Mouse (Mus musculus): ENCODE results near the gene Il1r1.

Gene Il1r1

GRCm38 (mm10) chr1:40324955-40325702, 100.2 kb downstream of the Il1r1 start:
- DNase-seq, result no peak

- no peak for DNase-seq
Measured at GRCm38 (mm10) chr1:40325711-40326327, 100.9 kb downstream of the Il1r1 start.

- DNase-seq, result no peak
Measured at GRCm38 (mm10) chr1:40327604-40328003, 102.7 kb downstream of the Il1r1 start.

- no peak for DNase-seq
Measured at GRCm38 (mm10) chr1:40329526-40329925, 104.6 kb downstream of the Il1r1 start.

GRCm38 (mm10) chr1:40330181-40330580, 105.3 kb downstream of the Il1r1 start:
- DNase-seq, result no peak

GRCm38 (mm10) chr1:40339346-40339745, 114.5 kb downstream of the Il1r1 start:
- no peak for DNase-seq

GRCm38 (mm10) chr1:40340102-40340501, 115.2 kb downstream of the Il1r1 start:
- DNase-seq, result no peak

- DNase-seq, result no peak
Measured at GRCm38 (mm10) chr1:40352158-40352903, 127.5 kb downstream of the Il1r1 start.

GRCm38 (mm10) chr1:40352904-40353286, 128.0 kb downstream of the Il1r1 start:
- no peak for DNase-seq

- DNase-seq, result no peak
Measured at GRCm38 (mm10) chr1:40354665-40355064, 129.8 kb downstream of the Il1r1 start.

- DNase-seq, result no peak
Measured at GRCm38 (mm10) chr1:40355431-40355843, 130.6 kb downstream of the Il1r1 start.

GRCm38 (mm10) chr1:40355904-40356521, 131.1 kb downstream of the Il1r1 start:
- DNase-seq, result no peak

- no peak for DNase-seq
Measured at GRCm38 (mm10) chr1:40357921-40358320, 133.0 kb downstream of the Il1r1 start.

- no peak for DNase-seq
Measured at GRCm38 (mm10) chr1:40358351-40358750, 133.5 kb downstream of the Il1r1 start.

GRCm38 (mm10) chr1:40358771-40359181, 133.9 kb downstream of the Il1r1 start:
- DNase-seq, result no peak

- no peak for DNase-seq
Measured at GRCm38 (mm10) chr1:40359731-40360130, 134.9 kb downstream of the Il1r1 start.

GRCm38 (mm10) chr1:40360969-40361368, 136.1 kb downstream of the Il1r1 start:
- no peak for DNase-seq

GRCm38 (mm10) chr1:40361596-40361995, 136.7 kb downstream of the Il1r1 start:
- DNase-seq, result no peak

GRCm38 (mm10) chr1:40362784-40363183, 137.9 kb downstream of the Il1r1 start:
- DNase-seq, result no peak

All from cerebellum, postnatal 25 days (tissue).